Mouse (Mus musculus): ENCODE measurements at regions not wholly inside any gene's neighbourhood (a gene's known extent, or its start where the extent isn't known, plus 50 kb on each side); places are given as distances from the start of the nearest gene placed in this dataset.

DNA sequence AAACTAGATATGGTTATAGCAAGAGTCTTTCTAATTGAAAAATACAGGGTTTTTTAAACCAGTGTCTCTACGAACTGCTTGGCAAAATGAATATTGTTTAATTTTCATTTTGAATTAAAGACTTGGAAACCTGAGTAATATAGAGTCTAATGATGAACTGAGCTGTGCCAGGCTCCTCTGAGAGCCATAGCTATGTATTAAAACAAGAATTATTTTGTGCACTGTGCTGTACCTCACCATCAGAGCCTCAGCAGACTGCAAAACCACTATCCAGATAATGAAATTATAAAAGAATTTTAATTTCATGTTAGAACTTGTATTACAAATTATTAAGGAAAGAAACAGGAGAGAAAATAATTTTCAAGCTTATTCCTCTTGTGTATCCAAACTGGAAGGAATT is 408.8 kb upstream of the Map3k7 start:
- TF ChIP-seq CTCF (IDR thresholded peaks at IDR 0.05) (no peak), EP300 (IDR thresholded peaks at IDR 0.05) (no peak)

Measured in lung, postnatal 0 days (tissue).